Mouse (Mus musculus) hindbrain, embryonic 13.5 days (tissue): ENCODE results near the gene Mcm10. TPM values are rescaled to one million over a fixed set of nuclear protein-coding genes. Genes with fewer than 3 reads are reported as not detected.

Source experiments
- ATAC-seq: fragments of 200-750 bp; cut with Nextera tagmentation; 2 replicates; pipeline ENCODE4 v1.8.0; 2017; ENCODE audit warnings: moderate TSS enrichment; ENCODE audit not compliant: low FRiP score
- H3K27ac ChIP-seq: fragments of 300-500 bp; sonication (generic); 2 replicates; pipeline ENCODE4 v1.5.1; 2015; ENCODE audit warnings: inconsistent platforms, mild to moderate bottlenecking, moderate library complexity
- H3K27me3 ChIP-seq: fragments of 300-500 bp; sonication (generic); 2 replicates; pipeline ENCODE4 v1.6.1; 2015; ENCODE audit warnings: mild to moderate bottlenecking, inconsistent platforms
- H3K36me3 ChIP-seq: fragments of 300-500 bp; sonication (generic); 2 replicates; pipeline ENCODE4 v1.6.1; 2015; ENCODE audit warnings: mild to moderate bottlenecking, inconsistent platforms
- H3K4me1 ChIP-seq: fragments of 300-500 bp; sonication (generic); replicated peaks from 2 replicates; pipeline ENCODE4 v1.6.1; 2015; ENCODE audit warnings: inconsistent platforms
- H3K4me2 ChIP-seq: fragments of 300-500 bp; sonication (generic); 2 replicates; pipeline ENCODE4 v1.6.1; 2015; ENCODE audit warnings: inconsistent platforms, mild to moderate bottlenecking, moderate library complexity
- H3K4me3 ChIP-seq: fragments of 300-500 bp; sonication (generic); 2 replicates; pipeline ENCODE4 v1.5.1; 2015; ENCODE audit warnings: mild to moderate bottlenecking, inconsistent platforms
- H3K9ac ChIP-seq: fragments of 300-500 bp; sonication (generic); 2 replicates; pipeline ENCODE4 v1.6.1; 2015; ENCODE audit warnings: mild to moderate bottlenecking, inconsistent platforms
- H3K9me3 ChIP-seq: fragments of 300-500 bp; sonication (generic); 2 replicates; pipeline ENCODE4 v1.6.1; 2016; ENCODE audit warnings: inconsistent platforms
- WGBS: fragments of 180-500 bp; shearing (Covaris S2); methylation state at CpG from one replicate; pipeline ENCODE4 v1.1.7; 2015; 5-methylcytosine and 5-hydroxymethylcytosine counted together
- polyA plus RNA-seq: library from polyadenylated mRNA; unstranded; fragments of >200 nt; fragmentation: Nextera tagmentation; extraction: Ambion mirVana; gene quantifications from 2 replicates; pipeline ENCODE4 v1.2.1, GENCODE M21; 2015

The Mcm10 gene
- polyA plus RNA-seq, 1 experiment from 2014 or later = 5.8 TPM

DNA sequence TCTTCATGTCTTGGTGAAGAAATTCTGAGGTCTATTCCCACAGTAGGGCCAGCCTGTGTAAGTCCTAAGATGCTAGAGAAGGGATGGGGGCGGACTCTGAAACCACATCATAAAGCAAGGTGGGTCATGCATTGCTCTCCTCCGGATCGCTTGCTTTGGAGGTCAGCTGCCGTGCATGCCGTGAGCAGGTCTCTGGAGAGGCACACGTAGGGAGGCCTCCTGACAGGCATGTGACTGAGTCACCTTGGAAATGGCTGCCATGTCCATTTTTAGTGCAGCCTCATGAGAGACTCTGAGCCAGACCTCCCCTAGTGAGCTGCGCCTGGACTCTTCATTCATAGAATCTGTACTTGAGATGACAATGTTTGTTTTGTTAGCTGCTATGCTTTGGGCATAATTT is 15.5 kb upstream of the Mcm10 start:
- Histone ChIP-seq H3K4me2 (no peak overlapping the region), H3K9me3 (no peaks in the 10 kb centered on the region), H3K27ac (no peak overlapping the region), H3K4me1 (no peaks in the 10 kb centered on the region; the same call in 1 of the 2 replicates), H3K27me3 (no peaks in the 10 kb centered on the region), H3K36me3 (no peaks in the 10 kb centered on the region), H3K9ac (no peak overlapping the region), H3K4me3 (no peak overlapping the region)
- WGBS = 86% methylated on average over 7 of the region's 7 CpGs
- no peak for ATAC-seq

DNA sequence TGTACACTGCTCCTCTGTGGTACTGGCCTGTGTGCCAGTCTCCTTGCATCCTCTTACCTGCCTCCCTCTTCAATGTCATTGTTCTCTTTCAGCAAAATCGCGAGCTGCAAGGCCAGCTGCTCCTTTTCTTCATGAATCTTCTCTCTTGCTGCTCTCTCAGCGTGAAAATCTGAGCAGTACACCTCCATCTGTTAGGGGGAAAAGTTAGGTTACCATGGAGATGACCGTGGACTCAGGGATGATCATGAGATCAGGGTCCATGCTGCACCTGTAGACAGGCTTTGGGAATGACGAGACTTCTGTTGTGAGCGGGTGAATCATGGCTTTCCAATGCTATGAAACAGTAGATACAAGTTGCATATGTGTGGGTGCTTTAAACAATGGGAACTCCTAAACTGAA is 14.5 kb upstream of the Mcm10 start:
- H3K27ac ChIP-seq = no peak overlapping the region
- ATAC-seq = no peak
- no peak overlapping the region for H3K9ac ChIP-seq
- no peaks in the 10 kb centered on the region for H3K27me3 ChIP-seq
- WGBS = 57% methylated on average over 6 of the region's 6 CpGs
- no peaks in the 10 kb centered on the region; the same call in 1 of the 2 replicates for H3K4me1 ChIP-seq
- no peak overlapping the region for H3K4me3 ChIP-seq
- no peaks in the 10 kb centered on the region for H3K9me3 ChIP-seq
- H3K36me3 ChIP-seq = no peaks in the 10 kb centered on the region
- no peak overlapping the region for H3K4me2 ChIP-seq

DNA sequence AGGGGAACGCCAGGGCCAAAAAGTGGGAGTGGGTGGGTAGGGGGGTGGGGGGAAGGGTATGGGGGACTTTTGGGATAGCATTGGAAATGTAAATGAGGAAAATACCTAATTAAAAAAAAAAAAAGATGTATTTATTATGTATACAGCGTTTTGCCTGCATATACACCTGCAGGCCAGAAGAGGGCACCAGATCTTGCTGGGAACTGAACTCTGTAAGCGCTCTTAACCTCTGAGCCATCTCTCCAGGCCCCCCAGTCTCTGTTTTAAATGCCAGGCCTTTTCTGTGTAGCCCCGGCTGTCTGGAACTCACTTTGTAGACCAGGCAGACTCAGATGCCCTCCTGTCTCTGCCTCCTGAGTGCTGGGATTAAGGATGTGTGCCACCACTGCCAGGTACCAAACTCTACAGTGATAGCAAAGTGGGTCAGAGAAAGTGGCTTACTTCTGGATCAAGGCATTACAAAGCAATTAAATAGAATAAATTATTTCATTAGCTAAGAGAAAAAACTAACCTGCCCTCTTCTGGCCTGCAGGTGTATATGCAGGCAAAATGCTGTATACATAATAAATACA is 12.7 kb upstream of the Mcm10 start:
- no peak overlapping the region for H3K27ac ChIP-seq
- no peak for ATAC-seq
- H3K9ac ChIP-seq = no peak overlapping the region
- H3K4me2 ChIP-seq = no peak overlapping the region
- WGBS = 43% methylated on average over 3 of the region's 4 CpGs
- no peaks in the 10 kb centered on the region for H3K9me3 ChIP-seq
- H3K27me3 ChIP-seq = no peaks in the 10 kb centered on the region
- no peaks in the 10 kb centered on the region; the same call in 1 of the 2 replicates for H3K4me1 ChIP-seq
- no peak overlapping the region for H3K4me3 ChIP-seq
- H3K36me3 ChIP-seq = no peaks in the 10 kb centered on the region

DNA sequence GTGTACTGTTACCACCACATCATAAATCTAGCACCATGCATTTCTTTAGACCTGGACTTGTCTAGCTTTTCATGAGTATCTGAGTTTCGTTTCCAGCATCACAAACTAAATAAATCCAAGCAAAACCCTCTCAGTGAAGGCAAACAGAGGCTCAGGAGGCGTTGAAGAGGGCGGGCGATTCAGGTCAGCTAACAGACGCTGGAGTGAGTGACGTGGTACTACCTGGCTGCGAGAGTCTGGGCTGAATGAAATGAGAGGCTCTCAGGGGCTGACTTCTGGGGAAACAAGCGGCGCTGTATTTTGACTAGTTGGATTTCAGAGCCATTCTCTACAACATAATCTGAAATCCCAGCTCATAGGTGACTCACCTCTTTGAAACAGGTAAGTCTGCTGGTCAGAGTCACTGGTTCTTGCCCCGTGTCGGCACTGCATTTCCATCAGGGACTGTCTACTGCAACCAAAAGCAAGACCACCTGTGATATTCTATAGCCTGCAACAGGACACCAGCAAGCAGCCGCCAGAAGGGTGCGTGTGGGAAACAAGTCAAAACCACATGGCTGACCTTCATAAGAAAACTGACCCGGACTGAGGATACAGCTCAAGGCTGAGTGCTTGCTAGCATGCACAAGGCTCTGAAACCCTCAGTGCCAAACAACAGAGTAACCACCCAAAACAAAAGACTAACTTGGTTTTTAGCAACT is 11.3 kb upstream of the Mcm10 start:
- Histone ChIP-seq H3K36me3 (no peaks in the 10 kb centered on the region), H3K9ac (no peak overlapping the region), H3K4me2 (no peak overlapping the region), H3K27me3 (no peaks in the 10 kb centered on the region), H3K9me3 (no peaks in the 10 kb centered on the region), H3K4me1 (no peaks in the 10 kb centered on the region; the same call in 1 of the 2 replicates), H3K4me3 (no peak overlapping the region), H3K27ac (no peak overlapping the region)
- ATAC-seq = no peak
- 85% methylated on average over 14 of the region's 14 CpGs for WGBS

DNA sequence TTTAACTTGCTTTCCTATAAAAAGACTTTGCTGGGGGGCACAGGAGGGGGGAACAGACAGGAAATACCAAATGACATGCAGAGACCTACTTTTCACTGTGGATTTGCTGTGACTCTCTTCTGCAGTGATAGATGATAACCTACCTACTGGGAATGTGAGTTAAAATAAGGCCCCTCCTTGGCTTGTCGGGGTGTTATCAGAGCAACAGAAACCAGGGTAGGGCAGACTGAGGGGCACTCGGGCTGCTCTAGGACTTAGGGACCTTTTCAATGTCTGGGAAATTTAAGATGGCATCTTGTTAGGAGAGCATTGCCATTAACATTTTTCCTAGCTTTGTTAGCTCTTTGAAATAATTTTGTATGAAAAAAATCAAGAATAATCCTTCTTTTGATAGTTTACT is 10.7 kb upstream of the Mcm10 start:
- H3K9ac ChIP-seq = no peak overlapping the region
- H3K4me1 ChIP-seq = no peaks in the 10 kb centered on the region; the same call in 1 of the 2 replicates
- 77% methylated on average over 2 of the region's 2 CpGs for WGBS
- no peak for ATAC-seq
- no peaks in the 10 kb centered on the region for H3K27me3 ChIP-seq
- H3K9me3 ChIP-seq = no peaks in the 10 kb centered on the region
- no peaks in the 10 kb centered on the region for H3K36me3 ChIP-seq
- H3K4me2 ChIP-seq = no peak overlapping the region
- no peak overlapping the region for H3K4me3 ChIP-seq
- H3K27ac ChIP-seq = no peak overlapping the region

DNA sequence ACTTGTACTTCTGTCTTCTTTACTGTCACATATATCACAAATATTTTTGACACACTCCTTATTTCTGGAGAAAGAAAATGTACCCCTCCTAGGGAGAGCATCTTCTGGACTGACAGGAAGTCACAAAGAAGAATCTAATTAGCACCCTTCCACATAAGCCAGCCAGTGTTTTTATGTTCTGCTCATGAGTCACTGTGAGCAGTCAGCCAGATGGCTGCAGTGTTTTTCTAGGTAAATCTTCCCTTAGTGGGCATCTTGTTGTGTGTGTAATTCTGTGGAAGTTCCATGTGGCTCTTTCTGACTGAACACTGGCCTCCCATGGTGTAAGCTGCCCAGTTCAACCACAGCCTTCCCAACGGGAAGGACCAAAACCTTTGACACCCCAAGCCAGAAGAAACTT is 7.1 kb upstream of the Mcm10 start:
- Histone ChIP-seq H3K9ac (no peak overlapping the region), H3K9me3 (no peaks in the 10 kb centered on the region), H3K4me3 (no peak overlapping the region), H3K4me2 (no peak overlapping the region), H3K27me3 (no peaks in the 10 kb centered on the region), H3K36me3 (no peaks in the 10 kb centered on the region), H3K4me1 (no peaks in the 10 kb centered on the region), H3K27ac (no peak overlapping the region)
- 64% methylated on average over 1 of the region's 1 CpGs for WGBS
- ATAC-seq = no peak

DNA sequence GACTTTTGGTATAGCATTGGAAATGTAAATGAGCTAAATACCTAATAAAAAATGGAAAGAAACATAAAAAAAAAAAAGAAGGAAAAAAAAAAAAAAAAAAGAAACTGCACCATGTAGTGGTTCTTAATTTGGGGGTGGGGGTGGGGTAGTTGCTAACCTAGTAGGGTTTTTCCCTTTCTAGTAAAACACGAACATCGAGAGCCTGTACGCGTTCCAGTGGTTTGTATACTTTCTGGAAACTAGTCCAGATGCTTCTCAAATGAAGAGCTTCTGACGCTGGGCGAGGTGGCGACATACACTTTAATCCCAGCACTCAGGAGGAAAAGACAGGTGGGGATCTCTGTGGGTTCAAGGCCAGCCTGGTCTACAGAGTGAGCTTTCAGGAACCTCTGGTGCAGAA is 4.3 kb upstream of the Mcm10 start:
- peaks cover 5% of the 10 kb centered on the region for H3K4me1 ChIP-seq
- ATAC-seq = no peak
- WGBS = 95% methylated on average over 7 of the region's 7 CpGs
- H3K27ac ChIP-seq = no peak overlapping the region
- no peak overlapping the region for H3K9ac ChIP-seq
- no peak overlapping the region for H3K4me2 ChIP-seq
- no peak overlapping the region for H3K4me3 ChIP-seq
- H3K9me3 ChIP-seq = no peaks in the 10 kb centered on the region
- H3K36me3 ChIP-seq = no peaks in the 10 kb centered on the region
- H3K27me3 ChIP-seq = no peaks in the 10 kb centered on the region

DNA sequence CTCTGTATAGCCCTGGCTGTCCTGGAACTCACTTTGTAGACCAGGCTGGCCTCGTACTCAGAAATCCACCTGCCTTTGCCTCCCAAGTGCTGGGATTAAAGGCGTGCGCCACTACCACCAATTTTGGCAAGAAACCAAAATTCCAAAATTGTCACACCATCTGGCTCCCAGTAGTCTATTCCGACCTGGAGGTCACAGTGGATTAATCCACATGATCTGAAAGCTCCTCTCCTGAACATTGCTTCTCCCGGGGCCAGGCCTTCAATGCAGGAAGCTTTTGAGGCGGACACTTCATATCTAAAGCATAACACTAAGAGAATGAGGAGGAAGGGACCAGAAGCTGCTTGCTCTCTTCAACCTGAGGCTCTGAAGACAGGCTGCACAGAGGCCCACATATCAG is 2.9 kb upstream of the Mcm10 start:
- no peak overlapping the region for H3K27ac ChIP-seq
- no peak overlapping the region for H3K9ac ChIP-seq
- no peaks in the 10 kb centered on the region for H3K36me3 ChIP-seq
- no peak overlapping the region for H3K4me2 ChIP-seq
- peaks cover 12% of the 10 kb centered on the region for H3K4me1 ChIP-seq
- ATAC-seq = no peak
- 85% methylated on average over 6 of the region's 6 CpGs for WGBS
- no peaks in the 10 kb centered on the region for H3K27me3 ChIP-seq
- H3K4me3 ChIP-seq = no peak overlapping the region
- no peaks in the 10 kb centered on the region for H3K9me3 ChIP-seq

DNA sequence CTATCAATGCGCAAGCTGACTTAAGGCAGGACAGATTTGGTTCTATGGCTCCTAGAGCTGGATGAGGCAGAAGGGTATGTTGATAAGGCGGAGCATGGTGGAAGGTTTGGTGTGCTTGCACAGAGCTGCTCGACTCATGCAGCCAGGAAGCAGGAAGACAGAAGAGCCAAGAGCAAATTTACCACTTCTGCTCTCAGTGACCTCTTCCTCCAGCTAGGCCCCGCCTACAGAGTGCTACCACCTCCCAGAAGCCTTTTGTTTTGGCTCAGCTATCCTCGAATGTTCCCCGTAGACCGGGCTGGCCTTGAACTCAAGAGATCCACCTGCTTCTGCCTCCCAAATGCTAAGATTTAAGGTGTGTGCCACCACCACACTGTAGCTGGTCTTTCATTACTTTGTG is 2.0 kb upstream of the Mcm10 start:
- 87% methylated on average over 7 of the region's 7 CpGs for WGBS
- Histone ChIP-seq H3K4me1 (peaks cover 12% of the 10 kb centered on the region), H3K9ac (no peak overlapping the region)

DNA sequence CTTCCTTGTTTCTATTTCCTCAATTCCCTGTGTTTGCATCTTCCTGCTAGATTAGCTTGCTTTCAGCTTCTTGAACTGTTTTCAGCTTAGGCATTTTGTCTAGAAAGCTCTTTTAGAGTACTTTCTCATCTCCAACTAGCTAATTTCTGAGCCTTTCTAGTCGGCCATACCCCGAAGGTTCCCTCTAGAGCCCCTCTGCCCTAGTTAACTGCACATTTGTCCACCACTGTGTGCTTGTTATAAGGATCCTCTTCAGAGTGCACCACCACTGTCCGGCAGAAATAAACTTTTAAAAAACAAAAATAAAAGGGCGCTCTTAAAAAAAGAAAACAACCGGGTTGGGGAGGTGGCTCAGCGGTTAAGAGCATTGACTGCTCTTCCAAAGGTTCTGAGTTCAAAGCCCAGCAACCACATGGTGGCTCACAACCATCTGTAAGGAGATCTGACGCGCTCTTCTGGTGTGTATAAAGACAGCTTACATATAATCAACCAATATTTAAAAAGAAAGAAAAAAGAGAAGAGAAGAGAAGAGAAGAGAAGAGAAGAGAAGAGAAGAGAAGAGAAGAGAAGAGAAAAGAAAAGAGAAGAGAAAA is 597 bp downstream of the Mcm10 start:
- peak overlapping the region; percentile 58 for H3K4me3 ChIP-seq
- no peak for ATAC-seq
- H3K4me2 ChIP-seq = peak overlapping the region; percentile 80
- peak overlapping the region; percentile 65; the same call in 1 of the 2 replicates for H3K9ac ChIP-seq
- no peaks in the 10 kb centered on the region for H3K9me3 ChIP-seq
- no peaks in the 10 kb centered on the region for H3K27me3 ChIP-seq
- H3K4me1 ChIP-seq = peaks cover 12% of the 10 kb centered on the region
- no peak overlapping the region for H3K27ac ChIP-seq
- H3K36me3 ChIP-seq = peaks cover 9% of the 10 kb centered on the region; the same call in 1 of the 2 replicates
- 18% methylated on average over 8 of the region's 8 CpGs for WGBS

More for the DNA sequence above, 2.0 kb upstream of the Mcm10 start:
- H3K4me3 ChIP-seq = no peak overlapping the region
- H3K9me3 ChIP-seq = no peaks in the 10 kb centered on the region
- no peak for ATAC-seq
- no peaks in the 10 kb centered on the region for H3K36me3 ChIP-seq
- no peak overlapping the region for H3K27ac ChIP-seq
- no peaks in the 10 kb centered on the region for H3K27me3 ChIP-seq
- no peak overlapping the region for H3K4me2 ChIP-seq

DNA sequence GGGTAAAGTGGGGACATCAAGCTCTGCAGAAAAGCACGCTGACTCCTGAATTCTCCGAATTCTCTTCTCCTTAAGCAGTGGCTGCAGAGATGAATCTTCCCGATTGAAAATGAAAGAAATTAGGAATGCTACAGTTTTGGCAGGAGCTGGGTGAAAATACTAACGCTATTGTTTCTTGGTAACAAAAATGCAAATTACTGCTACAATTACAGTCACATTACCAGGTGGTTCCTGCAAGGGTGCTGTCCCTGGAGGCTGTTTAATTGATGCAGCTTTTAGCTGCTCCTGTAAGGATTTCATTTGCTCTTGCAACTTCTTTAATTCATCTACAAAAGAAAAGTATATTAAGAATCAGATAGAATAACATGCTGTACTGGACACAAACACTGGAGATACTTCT is 5.5 kb downstream of the Mcm10 start:
- Histone ChIP-seq H3K9me3 (no peaks in the 10 kb centered on the region), H3K4me2 (no peak overlapping the region), H3K9ac (no peak overlapping the region), H3K4me3 (no peak overlapping the region), H3K27ac (no peak overlapping the region), H3K36me3 (peaks cover 9% of the 10 kb centered on the region; the same call in 1 of the 2 replicates), H3K4me1 (peaks cover 9% of the 10 kb centered on the region), H3K27me3 (no peaks in the 10 kb centered on the region)
- ATAC-seq = no peak
- WGBS = 90% methylated on average over 4 of the region's 4 CpGs

DNA sequence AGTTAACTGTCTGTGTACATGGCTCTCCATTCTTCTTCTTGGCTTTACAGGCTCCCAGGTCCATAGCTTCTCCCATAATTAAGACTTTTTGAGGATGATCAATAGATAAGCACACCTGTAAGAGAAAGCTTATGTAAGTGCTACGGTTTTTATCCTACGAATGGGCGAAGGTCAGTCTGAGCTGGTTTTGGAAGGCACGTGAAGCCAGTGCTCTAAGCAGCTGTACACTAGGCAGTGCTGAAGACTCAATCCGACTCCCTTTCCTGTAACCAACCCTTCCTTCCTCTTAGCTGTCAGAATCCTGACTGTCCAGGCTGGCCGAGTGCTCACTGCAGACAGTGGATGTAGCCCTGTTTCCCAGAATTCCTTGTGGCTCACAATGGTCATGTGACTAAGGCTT is 11.3 kb downstream of the Mcm10 start:
- H3K4me1 ChIP-seq = no peaks in the 10 kb centered on the region
- WGBS = 95% methylated on average over 6 of the region's 6 CpGs

DNA sequence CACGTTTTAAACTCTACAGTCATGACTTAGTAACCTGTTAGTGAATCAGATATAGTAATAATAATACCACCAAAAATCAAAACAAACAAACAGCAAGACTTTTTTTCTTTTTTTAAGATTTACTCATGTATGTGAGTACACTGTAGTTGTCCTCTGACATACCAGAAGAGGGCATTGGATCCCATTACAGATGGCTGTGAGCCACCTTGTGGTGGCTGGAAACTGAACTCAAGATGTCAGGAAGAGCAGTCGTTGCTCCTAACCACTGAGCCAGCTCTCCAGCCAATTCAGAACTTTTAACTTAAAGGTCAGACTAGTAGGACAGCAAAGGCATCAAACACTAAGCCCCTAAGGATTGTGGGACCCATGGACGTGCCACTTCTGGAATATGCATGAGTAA is 13.7 kb downstream of the Mcm10 start:
- no peak overlapping the region for H3K27ac ChIP-seq
- no peak for ATAC-seq
- H3K9ac ChIP-seq = no peak overlapping the region
- no peaks in the 10 kb centered on the region for H3K4me1 ChIP-seq
- H3K36me3 ChIP-seq = 0 out of 2 replicates have a peak, but pooled peaks cover 12% of the 10 kb centered on the region
- H3K4me3 ChIP-seq = no peak overlapping the region
- H3K4me2 ChIP-seq = no peak overlapping the region
- no peaks in the 10 kb centered on the region for H3K9me3 ChIP-seq
- 87% methylated on average over 3 of the region's 3 CpGs for WGBS
- no peaks in the 10 kb centered on the region for H3K27me3 ChIP-seq

More for the DNA sequence above, 11.3 kb downstream of the Mcm10 start:
- no peak overlapping the region for H3K9ac ChIP-seq
- no peak overlapping the region for H3K4me3 ChIP-seq
- H3K27me3 ChIP-seq = no peaks in the 10 kb centered on the region
- H3K36me3 ChIP-seq = 0 out of 2 replicates have a peak, but pooled peaks cover 12% of the 10 kb centered on the region
- H3K27ac ChIP-seq = no peak overlapping the region
- H3K9me3 ChIP-seq = no peaks in the 10 kb centered on the region
- ATAC-seq = no peak
- no peak overlapping the region for H3K4me2 ChIP-seq
